Mouse (Mus musculus) left cerebral cortex, postnatal 36 days (tissue): Measurements from ENCODE around the gene Accsl. TPM values are rescaled to one million over a fixed set of nuclear protein-coding genes. Genes with fewer than 3 reads are reported as not detected.
A peak's percentile ranks its signal among the peaks of the same experiment; 100 is the strongest.

Source experiments
- DNase-seq, 2 experiments: peaks; one replicate each; pipeline ENCODE4 v3.0.0; 2021 to 2022; ENCODE audit warnings: low spot score in 2 of 2, mixed read lengths in 1 of 2
- intact Hi-C: fragments of 180-260 bp; cut with DNase I; formaldehyde crosslinking; loops from one replicate; pipeline ENCODE4 v1.15.1; 2025
- total RNA-seq, 2 experiments: library from RNA; stranded (reverse); gene quantifications; 2 replicates each; pipeline ENCODE4 v1.2.3; 2021

Accsl gene
- 1 to 10 TPM in 1 of 2 experiments, under 1 TPM in 1; 0.79 to 1.7 TPM for total RNA-seq

DNA sequence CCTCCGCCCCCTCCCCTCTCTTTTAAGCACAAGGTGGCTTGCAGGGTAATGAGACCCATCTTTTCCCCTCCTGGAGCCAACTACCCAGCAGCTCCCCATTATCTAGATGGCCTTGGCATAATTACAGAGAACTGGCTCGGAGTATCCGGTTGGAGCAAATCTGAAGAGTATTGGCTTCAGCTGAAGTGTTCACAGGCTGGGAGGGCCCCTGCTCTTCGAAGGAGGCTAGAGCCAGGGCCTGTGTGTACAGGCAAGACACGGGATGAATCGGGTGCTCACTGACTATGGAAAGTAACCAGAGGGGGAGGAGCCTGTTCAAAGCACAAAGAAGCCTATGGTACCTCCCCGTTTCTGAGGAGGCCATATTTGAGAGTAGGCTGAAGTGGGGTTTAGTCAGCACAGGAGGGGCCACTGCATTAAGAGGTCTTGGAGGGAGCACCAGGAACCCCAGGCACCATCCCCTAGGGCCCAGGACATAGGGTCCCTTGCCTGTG lies at the start of gene Accsl:
Gene Accsl, minus strand, starts transcription at position 51 of the 494 bp plus-strand sequence.
- intact Hi-C loops, result no loop called here
- DNase-seq, result no peak

DNA sequence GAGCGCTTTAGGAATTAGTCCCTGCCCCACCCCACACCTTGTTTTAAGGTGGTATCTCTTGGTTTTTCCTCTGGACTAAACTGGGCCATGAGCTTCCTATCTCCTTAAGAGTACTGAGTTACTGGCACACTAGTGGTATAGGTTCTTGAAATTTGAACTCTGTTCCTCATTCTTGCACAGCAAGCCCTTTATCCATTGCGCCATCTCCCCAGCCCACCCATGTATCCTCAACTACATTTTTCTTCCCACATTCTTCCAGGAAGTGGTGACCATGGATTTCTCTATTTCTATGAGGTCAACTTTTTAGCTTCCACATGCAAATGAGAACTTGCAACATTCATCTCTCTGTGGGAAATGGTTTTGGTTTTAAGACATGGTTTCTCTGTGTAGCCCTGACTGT lies 44.6 kb upstream of the Accsl start:
- no peak for DNase-seq
- intact Hi-C loops, result no loop called here

DNA sequence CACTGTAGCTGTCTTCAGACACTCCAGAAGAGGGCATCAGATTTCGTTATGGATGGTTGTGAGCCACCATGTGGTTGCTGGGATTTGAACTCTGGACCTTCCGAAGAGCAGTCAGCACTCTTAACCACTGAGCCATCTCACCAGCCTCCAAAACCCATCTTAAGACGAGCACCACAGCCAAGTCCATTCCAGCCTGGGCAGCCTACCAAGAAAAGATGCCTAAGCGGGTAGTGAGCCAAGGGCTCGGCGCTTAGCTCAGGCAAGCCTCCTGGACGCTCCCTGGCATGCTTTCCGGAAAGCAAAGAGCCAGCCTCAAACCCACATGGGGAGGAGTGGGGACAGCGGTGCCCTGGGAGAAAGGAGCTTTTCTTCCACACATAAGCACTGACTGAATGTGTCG lies 43.0 kb upstream of the Accsl start:
- intact Hi-C loops, result no loop called here
- peak in 1 of 2 experiments; percentile 24 for DNase-seq

DNA sequence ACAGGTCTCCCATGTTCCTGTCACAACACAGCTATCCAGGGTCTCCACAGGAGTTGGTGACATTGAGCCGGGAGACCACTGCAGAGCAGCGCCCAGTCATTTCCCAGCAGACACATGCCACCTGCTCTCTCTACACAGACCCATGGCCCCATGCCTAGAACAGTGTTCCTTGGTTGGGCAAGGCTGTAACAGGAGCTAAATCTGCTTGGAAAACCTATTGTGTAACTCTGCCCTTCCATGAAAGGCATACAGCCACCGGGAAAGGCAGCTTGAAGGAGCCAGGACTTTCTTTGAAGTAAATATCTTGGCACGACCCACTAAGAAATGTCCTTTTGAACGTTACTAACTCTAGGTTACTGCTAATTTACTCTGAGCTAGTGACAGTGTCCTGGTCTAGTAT lies 40.8 kb upstream of the Accsl start:
- intact Hi-C loops, result no loop called here
- no peak for DNase-seq

DNA sequence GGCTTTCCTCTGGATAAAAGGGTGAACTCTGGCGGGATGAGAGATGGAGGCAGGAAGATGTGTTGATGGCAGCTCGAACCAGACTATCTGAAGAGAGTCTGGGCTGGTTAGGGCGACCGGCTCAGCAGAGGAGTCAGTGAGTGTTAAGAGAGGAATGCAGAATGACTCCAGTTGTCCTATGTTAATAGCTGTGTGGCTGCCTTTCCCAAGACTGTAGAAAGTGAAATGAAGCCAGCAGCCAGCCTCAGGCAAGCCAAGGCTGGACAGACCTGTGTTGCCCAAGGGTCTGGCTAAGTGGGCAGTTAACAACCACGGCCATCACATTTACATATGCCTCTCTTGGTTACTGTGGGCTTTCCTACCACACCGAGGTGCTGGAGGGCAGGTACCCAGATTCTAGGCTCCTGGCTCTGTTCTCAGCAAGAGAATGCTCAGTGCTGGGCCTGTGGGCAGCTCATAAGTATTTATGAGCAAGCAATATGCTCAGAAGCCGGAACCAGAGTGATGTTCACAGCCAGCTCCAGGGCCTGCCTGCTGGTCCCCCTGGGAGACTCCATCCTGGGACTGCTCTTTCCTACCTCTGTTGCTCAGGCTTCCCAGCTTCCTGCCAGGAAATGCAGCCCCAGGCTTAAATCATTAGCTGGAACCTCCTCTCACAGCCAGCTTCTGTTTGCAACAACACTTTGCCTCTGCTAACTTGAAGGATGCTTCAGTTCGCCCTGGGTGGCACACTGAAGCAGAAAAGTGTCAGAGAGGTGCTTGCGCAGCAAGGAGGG lies 38.8 kb upstream of the Accsl start:
- DNase-seq, result no peak

DNA sequence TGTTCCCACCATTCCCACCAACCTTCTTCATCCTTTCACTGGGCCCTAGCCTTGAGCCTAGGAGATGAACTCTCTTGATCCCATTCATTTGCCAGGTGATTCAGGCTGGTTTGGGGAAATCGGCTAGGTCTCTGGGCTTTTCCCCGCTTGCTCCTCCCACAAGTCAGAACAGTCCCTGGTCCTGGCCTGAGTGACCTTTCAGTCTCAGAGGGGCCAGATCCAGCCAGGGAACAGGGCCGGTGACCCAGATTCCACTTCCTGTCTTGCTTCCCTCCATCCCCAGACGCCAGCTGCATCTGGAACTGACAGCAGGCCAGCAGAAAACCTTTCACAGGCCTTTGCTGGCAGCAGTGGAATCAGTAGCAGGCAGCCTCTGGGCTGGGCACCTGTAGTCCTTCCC lies 37.4 kb upstream of the Accsl start:
- no peak for DNase-seq
- intact Hi-C loops, result no loop called here

More for the DNA sequence above, 38.8 kb upstream of the Accsl start:
- intact Hi-C loops, result no loop called here

DNA sequence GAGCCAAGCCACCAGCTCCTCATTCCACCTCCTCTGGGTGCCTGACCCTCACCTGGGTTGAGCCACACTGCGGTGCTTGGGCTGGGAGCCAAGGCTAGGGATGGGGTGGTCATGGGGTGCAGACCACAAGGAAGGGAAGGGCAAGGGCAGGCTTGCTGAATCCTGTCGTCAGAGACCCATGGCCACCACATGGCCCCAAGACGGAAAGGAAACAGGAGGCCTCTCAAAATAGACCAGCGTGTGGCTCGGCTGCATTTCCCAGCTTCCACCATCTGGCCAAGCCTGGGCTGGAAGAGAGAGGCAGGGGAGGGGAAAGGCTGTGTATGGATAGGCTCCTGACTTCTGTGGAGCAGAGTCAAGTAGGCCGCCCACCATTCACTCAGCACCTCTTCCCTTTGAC lies 34.5 kb upstream of the Accsl start:
- peak in 1 of 2 experiments; percentile 53 for DNase-seq
- intact Hi-C loops, result no loop called here

DNA sequence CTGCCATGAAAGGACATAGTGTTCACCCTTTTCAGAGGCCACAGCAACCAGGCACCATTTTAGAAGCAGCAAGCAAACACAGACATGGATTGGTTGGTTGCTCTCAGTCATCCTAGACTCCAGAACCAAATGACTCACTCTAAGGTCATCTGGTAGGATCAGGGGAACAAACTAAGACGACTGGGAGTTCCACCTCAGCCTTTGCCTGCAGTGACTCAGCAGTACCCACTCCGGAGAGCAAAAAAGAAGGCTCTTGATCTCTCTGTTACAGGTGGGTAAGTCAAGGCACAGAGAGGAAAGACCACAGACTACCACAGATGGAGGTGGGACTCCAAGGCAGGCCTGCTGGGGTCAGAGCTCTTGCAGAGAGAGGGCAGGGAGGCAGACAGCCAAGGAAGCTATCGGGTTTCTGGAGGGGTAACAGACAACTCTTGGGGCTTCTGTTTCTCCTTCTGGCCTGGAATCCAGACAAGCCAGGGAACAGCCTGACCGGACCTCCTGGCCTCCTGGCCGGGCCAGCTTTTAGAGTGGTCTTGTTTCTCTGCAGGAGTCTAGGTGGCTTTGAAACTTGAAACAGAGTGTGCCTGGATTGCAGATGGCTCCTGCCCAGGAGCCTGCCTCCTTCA lies 33.8 kb upstream of the Accsl start:
- intact Hi-C loops, result no loop called here
- no peak for DNase-seq

DNA sequence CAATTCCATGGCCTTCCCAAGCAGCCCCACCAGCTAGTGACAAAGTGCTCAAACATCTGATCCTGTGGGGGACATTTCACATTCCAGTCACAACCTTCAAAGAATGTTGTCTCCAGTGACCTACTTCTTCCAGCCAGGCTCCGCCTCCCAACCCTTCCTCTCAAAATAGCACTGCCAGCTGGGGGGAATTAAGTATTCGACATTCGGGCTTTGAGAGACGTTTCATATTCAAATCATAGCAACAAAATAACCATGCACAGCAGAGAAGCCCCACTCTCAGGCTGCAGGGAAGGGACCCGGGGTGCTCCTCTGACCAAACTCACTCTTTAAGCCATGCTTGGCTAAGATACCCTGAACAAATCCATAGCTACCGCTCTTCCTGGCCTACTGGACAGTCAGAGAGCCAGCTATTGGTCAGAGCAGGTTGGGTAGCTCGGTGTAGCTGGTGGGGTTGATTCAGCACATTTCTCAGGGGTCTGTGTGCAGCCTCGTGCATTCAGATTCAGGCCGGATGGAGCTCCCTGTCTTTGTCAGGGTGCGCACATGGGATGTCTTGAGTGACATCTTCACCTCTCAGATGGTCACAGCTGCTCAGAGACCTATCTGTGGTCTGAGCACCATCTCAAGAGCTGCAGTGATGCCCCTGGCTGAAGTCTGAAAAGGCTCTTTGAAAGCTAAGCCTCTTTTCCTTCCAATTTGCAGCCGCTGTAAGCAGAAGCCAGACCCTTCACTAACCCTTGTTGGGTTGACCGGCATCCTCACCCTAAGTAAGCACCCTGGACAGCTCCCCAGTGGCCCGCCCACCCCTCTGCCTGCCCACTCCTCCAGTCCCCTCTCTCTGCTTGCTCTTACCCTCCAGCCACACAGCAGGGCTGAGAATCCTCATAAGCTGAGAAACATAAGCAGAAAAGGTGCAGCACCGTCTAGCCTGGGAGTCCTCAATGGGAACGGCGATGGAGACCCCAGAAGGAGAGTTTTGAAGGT lies 30.7 kb upstream of the Accsl start:
- intact Hi-C loops, result no loop called here
- DNase-seq, result no peak

DNA sequence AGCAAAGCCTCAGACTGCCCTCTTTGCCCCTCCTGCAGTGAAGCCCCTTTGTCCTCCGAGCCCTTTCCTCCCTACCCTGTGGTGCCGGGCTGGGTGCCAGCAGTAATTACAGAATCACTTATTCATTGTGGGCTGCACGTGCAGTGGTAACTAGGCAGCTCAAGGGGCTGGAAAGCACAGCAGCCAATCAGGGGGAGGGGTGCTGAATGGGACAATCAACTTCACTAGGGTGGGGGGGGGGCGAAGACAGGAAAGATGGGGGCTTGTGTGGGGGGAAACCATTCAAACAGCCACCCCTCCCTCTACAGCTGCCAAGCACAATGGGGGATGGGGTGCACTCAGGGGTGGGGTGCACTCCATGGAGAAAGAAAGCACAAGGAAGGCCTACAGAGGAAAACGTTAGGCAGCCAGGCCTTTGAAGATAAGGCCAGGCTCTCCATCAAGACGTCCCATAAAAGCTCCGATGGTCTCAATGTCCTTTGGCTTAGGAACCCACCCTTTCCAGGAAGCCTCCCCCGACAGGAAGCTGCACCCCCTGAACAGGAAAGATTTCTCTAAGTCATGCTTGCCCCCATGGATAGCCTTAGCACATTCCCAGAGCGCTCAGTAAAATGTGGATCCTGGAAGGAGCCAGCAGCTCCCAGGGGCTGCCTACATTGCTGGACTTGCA lies 22.8 kb upstream of the Accsl start:
- intact Hi-C loops, result no loop called here
- peak in 1 of 2 experiments; percentile 39 for DNase-seq

DNA sequence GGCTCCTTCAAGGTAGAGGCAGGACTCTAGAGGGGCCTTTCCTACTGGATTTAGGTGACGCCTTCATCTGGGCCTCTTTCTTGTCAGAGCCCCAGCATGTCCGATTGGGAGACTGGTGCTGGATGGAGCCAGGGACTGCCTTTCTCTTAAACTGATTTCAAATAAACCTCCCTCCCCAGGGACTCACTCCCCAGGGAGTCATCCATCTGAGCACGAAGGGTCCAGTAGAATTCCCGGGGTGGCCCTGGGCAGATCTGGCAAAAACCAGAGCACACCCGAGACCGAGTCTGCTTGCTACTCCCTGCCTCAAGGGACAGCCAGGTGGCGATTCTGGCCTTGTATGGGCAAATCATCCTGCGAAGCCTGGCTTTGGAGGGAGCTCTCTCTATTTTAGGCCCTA lies 21.2 kb upstream of the Accsl start:
- no peak for DNase-seq

DNA sequence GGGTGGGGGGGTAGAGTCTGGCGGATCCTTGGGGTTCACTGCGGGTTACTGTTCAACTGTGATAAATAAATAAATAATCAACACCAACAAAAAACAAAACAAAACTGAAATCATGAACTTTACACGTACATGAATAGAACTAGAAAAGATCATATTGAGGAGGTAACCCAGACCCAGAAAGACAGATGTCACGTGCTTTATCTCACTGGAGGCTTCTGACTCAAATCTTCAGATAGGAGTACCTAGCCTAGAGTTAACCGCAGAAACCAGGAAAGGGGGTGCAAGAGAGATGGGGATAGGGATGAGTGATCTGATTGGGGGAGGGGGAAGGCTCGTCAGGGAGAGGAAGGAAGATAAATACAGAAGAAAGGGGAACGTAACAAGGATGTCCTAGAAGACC lies 20.1 kb upstream of the Accsl start:
- no peak for DNase-seq
- intact Hi-C loops, result no loop called here

More for the DNA sequence above, 21.2 kb upstream of the Accsl start:
- intact Hi-C loops, result no loop called here

DNA sequence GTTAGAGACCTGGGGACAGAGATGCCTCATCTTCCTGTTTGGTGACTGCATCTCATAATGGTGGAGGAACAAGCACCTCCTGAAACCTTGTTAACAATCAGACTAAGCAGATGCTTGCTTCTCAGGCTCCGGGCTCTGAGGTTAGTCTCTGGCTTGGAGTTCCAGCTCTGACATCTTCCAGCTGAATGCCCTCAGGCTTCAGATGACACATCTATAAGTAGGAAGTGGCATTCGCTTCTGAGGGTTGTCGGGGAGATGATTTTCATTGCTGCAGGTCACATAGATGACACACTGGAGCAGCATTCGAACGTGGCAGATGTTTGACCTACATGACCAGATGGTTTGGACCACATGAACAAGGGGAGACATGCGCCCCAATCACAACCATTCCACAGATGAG lies 19.4 kb upstream of the Accsl start:
- intact Hi-C loops, result no loop called here

DNA sequence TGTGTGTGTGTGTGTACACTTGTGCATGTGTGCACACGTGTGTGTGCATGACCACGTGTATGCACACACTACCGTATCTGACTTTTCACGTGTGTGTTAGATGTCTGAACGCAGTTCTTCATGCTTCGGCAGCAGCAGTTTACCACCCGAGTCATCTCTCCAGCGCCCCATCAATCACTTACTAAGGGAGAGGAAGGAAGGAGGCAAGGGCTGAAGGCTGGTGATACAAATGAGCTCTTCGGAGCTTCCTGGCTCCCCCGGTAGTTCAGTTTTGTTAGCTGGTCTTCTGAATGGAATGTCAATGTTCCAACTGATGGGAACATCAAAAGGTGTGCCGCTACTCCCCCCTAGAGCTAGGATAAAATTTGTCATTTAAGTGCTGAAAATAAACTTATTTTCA lies 18.3 kb upstream of the Accsl start:
- DNase-seq, result no peak
- intact Hi-C loops, result no loop called here

More for the DNA sequence above, 19.4 kb upstream of the Accsl start:
- DNase-seq, result no peak

DNA sequence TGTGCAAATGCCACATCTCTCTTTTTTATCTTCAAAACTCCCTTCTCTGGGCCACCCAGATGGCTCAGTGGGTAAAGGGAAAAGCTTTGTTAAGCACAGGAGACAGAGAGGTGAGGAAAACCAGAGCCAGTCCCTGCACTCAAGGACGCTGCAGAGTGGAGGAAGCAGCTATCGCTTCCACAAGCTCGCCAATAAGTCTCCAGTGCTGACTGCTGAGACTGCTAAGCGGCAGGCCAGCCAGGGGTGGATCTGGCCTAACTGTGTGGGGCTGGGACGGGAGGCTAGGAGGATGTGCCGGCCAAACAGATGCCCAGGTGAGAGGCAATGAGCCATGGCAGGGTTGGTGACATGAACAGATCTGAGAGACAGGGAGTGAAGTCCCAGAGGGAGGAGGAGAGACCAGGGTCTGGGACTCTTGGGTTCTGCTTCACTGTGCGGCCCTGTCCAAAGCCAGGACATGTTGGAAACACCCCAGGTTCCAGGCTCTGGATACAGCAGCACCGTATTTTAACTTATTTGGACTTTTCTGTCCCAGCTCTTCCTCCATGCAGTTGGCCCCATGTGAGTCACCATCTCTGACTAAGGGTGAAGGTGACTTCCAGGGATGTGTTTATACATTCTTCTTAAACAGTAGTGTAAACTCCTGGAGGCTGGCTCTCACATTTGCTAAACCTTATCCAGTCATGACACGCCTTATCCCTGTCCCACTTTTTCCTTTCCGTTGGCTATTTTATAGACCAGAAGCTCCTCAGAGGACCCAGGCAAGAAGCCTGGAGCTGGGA lies 17.2 kb upstream of the Accsl start:
- DNase-seq, result no peak
- intact Hi-C loops, result no loop called here

DNA sequence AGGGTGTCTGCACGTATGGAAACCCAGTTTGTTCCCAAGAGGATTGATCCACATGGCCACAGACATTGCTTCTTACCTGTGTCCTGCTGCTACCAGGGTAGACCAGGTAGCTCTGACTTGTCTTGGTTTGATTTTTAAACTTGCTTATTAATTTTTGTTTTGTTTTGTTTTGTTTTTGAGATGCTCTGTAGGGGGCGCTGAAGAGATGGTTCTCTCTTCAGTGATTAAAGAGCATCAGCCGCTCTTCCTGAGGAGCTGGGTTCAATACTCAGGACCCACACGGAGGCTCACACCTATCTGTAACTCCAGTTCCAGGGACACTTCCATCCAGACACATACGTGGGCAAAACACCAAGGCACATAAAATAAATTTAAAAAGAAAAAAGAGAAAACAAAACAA lies 14.1 kb upstream of the Accsl start:
- no peak for DNase-seq
- intact Hi-C loops, result no loop called here

DNA sequence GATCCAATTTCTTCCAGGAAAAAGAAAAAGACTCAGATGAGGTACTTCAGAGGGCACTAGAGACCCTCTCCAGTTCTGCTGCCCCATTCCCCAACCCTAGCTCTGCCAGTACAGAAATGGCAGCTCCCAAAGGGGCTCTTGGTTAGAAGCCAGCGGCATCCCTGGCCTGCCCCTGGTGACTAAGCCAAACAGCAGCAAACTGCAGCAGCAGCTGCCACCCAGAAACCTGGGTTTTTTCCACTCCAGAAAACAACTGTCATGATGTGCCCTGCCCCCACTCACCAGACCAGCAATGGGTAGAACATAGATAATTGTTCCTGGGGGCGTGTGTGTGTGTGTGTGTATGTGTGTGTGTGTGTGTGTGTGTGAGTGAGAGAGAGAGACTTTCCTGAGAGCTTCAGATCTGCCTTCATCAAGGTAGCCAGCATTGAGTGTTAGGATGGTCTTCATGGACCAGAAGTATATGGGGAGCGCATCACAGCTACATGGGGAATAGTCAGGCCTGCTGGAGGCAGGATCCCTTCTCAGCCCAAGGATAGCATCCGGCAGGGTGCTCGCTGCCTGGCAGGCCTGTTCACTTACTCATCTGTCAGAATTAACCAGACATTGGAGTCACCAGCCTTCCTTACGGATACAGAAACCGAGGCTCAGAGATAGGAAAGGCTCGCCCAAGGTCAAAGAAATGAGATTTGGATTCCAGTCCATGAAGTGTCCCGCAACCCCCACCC lies 12.8 kb upstream of the Accsl start:
- intact Hi-C loops, result no loop called here
- DNase-seq, result no peak

DNA sequence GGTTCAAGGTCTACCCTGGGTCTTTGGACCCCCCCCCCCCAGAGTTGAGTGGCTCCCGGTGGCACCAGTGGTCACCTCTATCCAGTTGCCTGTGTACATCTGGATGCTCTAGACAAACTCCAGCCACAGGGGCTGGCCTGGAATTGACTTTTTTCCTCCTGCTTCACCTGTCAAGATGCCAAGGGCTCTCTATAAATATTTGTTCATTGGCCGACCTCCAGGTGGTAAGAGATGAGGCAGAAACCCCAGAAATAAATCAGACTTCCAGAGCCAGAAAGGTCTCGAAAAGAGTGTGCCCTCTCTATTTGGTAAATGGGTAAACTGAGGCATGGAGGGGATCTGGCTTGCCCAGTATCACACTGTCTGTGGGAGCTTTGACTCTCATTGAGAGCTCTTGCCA lies 12.0 kb upstream of the Accsl start:
- intact Hi-C loops, result no loop called here
- no peak for DNase-seq
